Mouse (Mus musculus) bone marrow, adult 2 months (tissue): ENCODE data around the gene Nsmf.

Experiments used
- CTCF ChIP-seq: fragments of 200-500 bp; IDR thresholded peaks from 2 replicates; pipeline ENCODE4 v1.5.1; 2011; ENCODE audit warnings: low read length, control low read depth; ENCODE audit not compliant: control insufficient read depth, insufficient read depth
- POLR2A ChIP-seq: fragments of 200-500 bp; IDR thresholded peaks from 2 replicates; pipeline ENCODE4 v1.6.1; 2011; ENCODE audit warnings: low read depth, mild to moderate bottlenecking, control low read depth, low read length, borderline replicate concordance; ENCODE audit not compliant: control insufficient read depth

GRCm38 (mm10) chr2:25008250-25008649 lies 45.9 kb upstream of the Nsmf start:
- TF ChIP-seq CTCF (no peak), POLR2A (no peak)
